12 mouse cellular contexts compared by ENCODE assay signal in genomic region chr4:45683205-45683604, GRCm38 (mm10).
A peak's percentile ranks its signal among the peaks of the same experiment; 100 is the strongest.
DNase-seq lines count a peak whose midpoint lies in the region; ATAC-seq lines count a peak whose summit lies in the region.
"Had no signal": no experiment of that assay in that cellular context is flagged by ENCODE, and none has a peak within 500 bp of the region (broad histone marks: within the 10 kb centered on the region; RNA-seq: fewer than 3 reads in every experiment).

No protein-coding gene starts in this region.

- no peak overlapping the region for H3K27ac ChIP-seq in heart, embryonic 10.5 days
- H3K27ac ChIP-seq in kidney, embryonic 16.5 days (ENCODE audit: low read length), result no peak overlapping the region
- H3K27ac ChIP-seq: hindbrain, embryonic 14.5 days had no signal

- no peaks in the 10 kb centered on the region for H3K27me3 ChIP-seq in heart, embryonic 10.5 days (ENCODE audit: insufficient read depth, poor library complexity, severe bottlenecking)
- no peaks in the 10 kb centered on the region for H3K27me3 ChIP-seq in kidney, embryonic 16.5 days (ENCODE audit: insufficient read depth, low read length)

- H3K36me3 ChIP-seq in heart, embryonic 10.5 days, result no peaks in the 10 kb centered on the region
- no peaks in the 10 kb centered on the region for H3K36me3 ChIP-seq in kidney, embryonic 16.5 days (ENCODE audit: insufficient read depth, low read length)

- ATAC-seq in kidney, embryonic 16.5 days (ENCODE audit: low FRiP score, low TSS enrichment), result 0 out of 2 replicates have a peak, but pooled peaks have one; percentile 51
- no peak for ATAC-seq in CD4-positive, CD25-positive, alpha-beta regulatory T cell, adult 4 months
- ATAC-seq: activated CD4-positive, CD25-positive, alpha-beta regulatory T cell, adult 4 months had no signal

- 86% methylated on average over 3 of the region's 3 CpGs for WGBS in heart, embryonic 10.5 days
- WGBS in kidney, embryonic 16.5 days, result 39% methylated on average over 3 of the region's 3 CpGs

- H3K4me2 ChIP-seq in kidney, embryonic 16.5 days (replicated peaks; ENCODE audit: low read depth, low read length), result no peak overlapping the region
- H3K4me2 ChIP-seq: hindbrain, embryonic 14.5 days had no signal

- no peak overlapping the region for H3K4me3 ChIP-seq in heart, embryonic 10.5 days
- H3K4me3 ChIP-seq in kidney, embryonic 16.5 days (ENCODE audit: low read length), result no peak overlapping the region

- H3K4me1 ChIP-seq in heart, embryonic 10.5 days, result no peaks in the 10 kb centered on the region
- no peaks in the 10 kb centered on the region for H3K4me1 ChIP-seq in kidney, embryonic 16.5 days (ENCODE audit: insufficient read depth, low read length)

- peak; percentile 9 for DNase-seq in heart, adult 8-10 months (ENCODE audit: low spot score)
- DNase-seq in heart, embryonic 10.5 days (ENCODE audit: low spot score), result no peak
- peak; percentile 80 for DNase-seq in 3T3-L1 (ENCODE audit: low read depth, low spot score)
- peak; percentile 67 for DNase-seq in adrenal gland, postnatal 10 days
- DNase-seq in thymus, postnatal 0 days (ENCODE audit: low spot score), result no peak
- no peak for DNase-seq in lung, adult 18-20 months
- DNase-seq: cerebellum, postnatal 36 days; lung, postnatal 14 days had no signal

- no peak overlapping the region for H3K9ac ChIP-seq in kidney, embryonic 16.5 days (replicated peaks; ENCODE audit: low read length)
- H3K9ac ChIP-seq: hindbrain, embryonic 14.5 days had no signal

- H3K9me3 ChIP-seq in heart, embryonic 10.5 days, result no peaks in the 10 kb centered on the region
- H3K9me3 ChIP-seq in kidney, embryonic 16.5 days (ENCODE audit: low read length), result no peaks in the 10 kb centered on the region

Comparison
In these comparisons a context has a peak if more than half of its experiments do, and no peak if none do; other contexts are left out.
1. DNase-seq: peak in heart, adult 8-10 months (single experiment), 3T3-L1 (single experiment) and adrenal gland, postnatal 10 days (single experiment); none in heart, embryonic 10.5 days (single experiment), thymus, postnatal 0 days (single experiment) and lung, adult 18-20 months (0 of 2).